Mouse (Mus musculus): ENCODE results near the gene Mdm4. TPM values are rescaled to one million over a fixed set of nuclear protein-coding genes. Genes with fewer than 3 reads are reported as not detected.

The Mdm4 gene
- polyA plus RNA-seq, 1 experiment from 2014 or later, result 12.7 TPM

DNA sequence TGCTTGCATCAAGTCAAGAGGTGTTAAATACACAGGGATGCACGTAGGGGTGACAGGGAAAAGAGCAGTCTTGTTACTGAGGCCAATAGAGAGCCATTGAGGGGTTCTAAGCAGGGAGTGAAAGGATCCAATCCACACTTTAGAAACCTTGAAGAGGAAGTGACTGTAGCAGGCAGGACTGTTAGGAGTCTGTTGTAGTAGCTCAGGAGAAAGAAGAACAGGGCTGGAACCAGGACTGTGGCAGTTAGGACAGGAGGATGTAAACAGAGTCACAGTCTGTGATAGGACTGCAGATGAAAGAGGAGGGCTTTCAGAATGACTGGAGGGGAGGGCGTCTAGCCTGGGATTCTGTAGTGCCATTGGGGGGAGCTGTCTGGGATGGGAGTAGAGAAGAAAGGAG is 29.2 kb upstream of the Mdm4 start:
- Histone ChIP-seq H3K4me1 (ENCODE audit: control insufficient read depth, low read depth, low read length) (peaks cover 3% of the 10 kb centered on the region; the same call in 1 of the 2 replicates), H3K27ac (ENCODE audit: low read length) (no peak overlapping the region), H3K9ac (ENCODE audit: low read depth, low read length) (no peak overlapping the region), H3K4me3 (ENCODE audit: low read depth, low read length) (no peak overlapping the region), H3K9me3 (replicated peaks; ENCODE audit: control insufficient read depth, low read length) (no peaks in the 10 kb centered on the region), H3K4me2 (ENCODE audit: low read depth, low read length) (no peak overlapping the region), H3K36me3 (ENCODE audit: control insufficient read depth, insufficient read depth) (no peaks in the 10 kb centered on the region), H3K27me3 (ENCODE audit: control insufficient read depth, insufficient read depth, low read depth, low read length) (no peaks in the 10 kb centered on the region)
- WGBS (ENCODE audit: insufficient replicate concordance), result 36% methylated on average over 2 of the region's 2 CpGs
- no peak for ATAC-seq (ENCODE audit: low read depth)

GRCm38 (mm10) chr1:133057345-133058034 is 27.1 kb upstream of the Mdm4 start:
- Histone ChIP-seq H3K9ac (ENCODE audit: low read depth, low read length) (no peak overlapping the region), H3K27me3 (ENCODE audit: control insufficient read depth, insufficient read depth, low read depth, low read length) (no peaks in the 10 kb centered on the region), H3K9me3 (replicated peaks; ENCODE audit: control insufficient read depth, low read length) (no peaks in the 10 kb centered on the region), H3K27ac (ENCODE audit: low read length) (no peak overlapping the region), H3K4me3 (ENCODE audit: low read depth, low read length) (no peak overlapping the region), H3K4me2 (ENCODE audit: low read depth, low read length) (no peak overlapping the region), H3K36me3 (ENCODE audit: control insufficient read depth, insufficient read depth) (no peaks in the 10 kb centered on the region), H3K4me1 (ENCODE audit: control insufficient read depth, low read depth, low read length) (peaks cover 3% of the 10 kb centered on the region; the same call in 1 of the 2 replicates)
- 49% methylated on average over 7 of the region's 7 CpGs for WGBS (ENCODE audit: insufficient replicate concordance)
- 0 out of 2 replicates have a peak, but pooled peaks have one; percentile 19 for ATAC-seq (ENCODE audit: low read depth)

GRCm38 (mm10) chr1:133054326-133054725 is 24.0 kb upstream of the Mdm4 start:
- ATAC-seq (ENCODE audit: low read depth), result no peak
- 62% methylated on average over 8 of the region's 8 CpGs for WGBS (ENCODE audit: insufficient replicate concordance)
- Histone ChIP-seq H3K4me1 (ENCODE audit: control insufficient read depth, low read depth, low read length) (peaks cover 3% of the 10 kb centered on the region; the same call in 1 of the 2 replicates), H3K9me3 (replicated peaks; ENCODE audit: control insufficient read depth, low read length) (no peaks in the 10 kb centered on the region), H3K4me3 (ENCODE audit: low read depth, low read length) (no peak overlapping the region), H3K4me2 (ENCODE audit: low read depth, low read length) (no peak overlapping the region), H3K9ac (ENCODE audit: low read depth, low read length) (no peak overlapping the region), H3K27ac (ENCODE audit: low read length) (no peak overlapping the region), H3K36me3 (ENCODE audit: control insufficient read depth, insufficient read depth) (no peaks in the 10 kb centered on the region), H3K27me3 (ENCODE audit: control insufficient read depth, insufficient read depth, low read depth, low read length) (no peaks in the 10 kb centered on the region)

- Histone ChIP-seq H3K27ac (ENCODE audit: low read length) (no peak overlapping the region), H3K36me3 (ENCODE audit: control insufficient read depth, insufficient read depth) (no peaks in the 10 kb centered on the region), H3K4me1 (ENCODE audit: control insufficient read depth, low read depth, low read length) (peaks cover 3% of the 10 kb centered on the region; the same call in 1 of the 2 replicates), H3K9ac (ENCODE audit: low read depth, low read length) (no peak overlapping the region), H3K4me2 (ENCODE audit: low read depth, low read length) (no peak overlapping the region), H3K4me3 (ENCODE audit: low read depth, low read length) (no peak overlapping the region), H3K9me3 (replicated peaks; ENCODE audit: control insufficient read depth, low read length) (no peaks in the 10 kb centered on the region), H3K27me3 (ENCODE audit: control insufficient read depth, insufficient read depth, low read depth, low read length) (no peaks in the 10 kb centered on the region)
- no peak for ATAC-seq (ENCODE audit: low read depth)
- 55% methylated on average over 5 of the region's 5 CpGs for WGBS (ENCODE audit: insufficient replicate concordance)
Measured at GRCm38 (mm10) chr1:133053034-133053433, 22.7 kb upstream of the Mdm4 start.

DNA sequence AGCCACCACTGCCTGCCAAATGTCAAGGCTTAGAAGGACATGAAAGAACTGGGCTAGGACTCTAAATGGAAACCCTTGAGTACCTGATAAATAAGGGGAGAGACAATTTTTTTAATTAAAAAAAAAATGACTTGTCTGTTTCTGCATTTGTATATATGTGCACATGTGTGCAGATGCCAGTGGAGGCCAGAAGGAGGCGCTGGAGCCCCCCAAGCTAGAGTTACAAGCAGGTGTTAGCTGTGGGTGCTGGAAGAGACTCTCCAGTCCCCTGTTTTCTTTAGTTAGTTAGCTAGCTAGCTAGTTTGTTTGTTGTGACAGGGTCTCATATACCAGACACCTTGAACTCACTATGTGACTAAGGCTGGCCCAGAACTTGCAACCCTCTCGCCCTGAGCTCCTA is 21.5 kb upstream of the Mdm4 start:
- Histone ChIP-seq H3K9me3 (replicated peaks; ENCODE audit: control insufficient read depth, low read length) (no peaks in the 10 kb centered on the region), H3K4me2 (ENCODE audit: low read depth, low read length) (no peak overlapping the region), H3K4me1 (ENCODE audit: control insufficient read depth, low read depth, low read length) (no peaks in the 10 kb centered on the region; the same call in 1 of the 2 replicates), H3K9ac (ENCODE audit: low read depth, low read length) (no peak overlapping the region), H3K4me3 (ENCODE audit: low read depth, low read length) (no peak overlapping the region), H3K36me3 (ENCODE audit: control insufficient read depth, insufficient read depth) (no peaks in the 10 kb centered on the region), H3K27ac (ENCODE audit: low read length) (no peak overlapping the region), H3K27me3 (ENCODE audit: control insufficient read depth, insufficient read depth, low read depth, low read length) (peaks cover 9% of the 10 kb centered on the region)
- ATAC-seq (ENCODE audit: low read depth), result no peak
- WGBS (ENCODE audit: insufficient replicate concordance), result 59% methylated on average over 2 of the region's 2 CpGs

DNA sequence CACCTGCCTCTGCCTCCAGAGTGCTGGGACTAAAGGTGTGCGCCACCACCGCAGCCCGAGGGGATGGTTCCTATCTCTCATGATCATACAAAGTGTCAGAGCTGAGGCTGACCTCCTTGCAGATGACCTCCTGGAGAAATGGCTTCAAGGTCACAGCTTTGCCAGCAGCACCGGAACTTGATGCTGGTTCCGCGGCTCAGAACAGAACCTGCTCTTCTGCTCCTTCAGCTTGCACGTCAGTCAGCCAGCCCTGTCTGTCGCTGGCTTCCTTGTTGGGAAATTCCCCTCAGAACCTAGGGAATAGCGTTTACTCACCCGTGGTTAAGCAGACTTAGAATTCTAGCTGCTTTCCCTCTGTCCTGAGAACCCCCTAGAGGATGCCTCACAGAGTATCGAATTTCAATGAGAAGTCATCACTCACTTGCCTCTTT is 19.7 kb upstream of the Mdm4 start:
- WGBS (ENCODE audit: insufficient replicate concordance), result 47% methylated on average over 11 of the region's 11 CpGs
- H3K9ac ChIP-seq (ENCODE audit: low read depth, low read length), result no peak overlapping the region
- ATAC-seq (ENCODE audit: low read depth), result no peak
- no peak overlapping the region for H3K4me2 ChIP-seq (ENCODE audit: low read depth, low read length)
- H3K36me3 ChIP-seq (ENCODE audit: control insufficient read depth, insufficient read depth), result no peaks in the 10 kb centered on the region
- no peaks in the 10 kb centered on the region for H3K9me3 ChIP-seq (replicated peaks; ENCODE audit: control insufficient read depth, low read length)
- peaks cover 27% of the 10 kb centered on the region for H3K27me3 ChIP-seq (ENCODE audit: control insufficient read depth, insufficient read depth, low read depth, low read length)
- H3K27ac ChIP-seq (ENCODE audit: low read length), result no peak overlapping the region
- H3K4me3 ChIP-seq (ENCODE audit: low read depth, low read length), result no peak overlapping the region
- peaks cover 7% of the 10 kb centered on the region for H3K4me1 ChIP-seq (ENCODE audit: control insufficient read depth, low read depth, low read length)

DNA sequence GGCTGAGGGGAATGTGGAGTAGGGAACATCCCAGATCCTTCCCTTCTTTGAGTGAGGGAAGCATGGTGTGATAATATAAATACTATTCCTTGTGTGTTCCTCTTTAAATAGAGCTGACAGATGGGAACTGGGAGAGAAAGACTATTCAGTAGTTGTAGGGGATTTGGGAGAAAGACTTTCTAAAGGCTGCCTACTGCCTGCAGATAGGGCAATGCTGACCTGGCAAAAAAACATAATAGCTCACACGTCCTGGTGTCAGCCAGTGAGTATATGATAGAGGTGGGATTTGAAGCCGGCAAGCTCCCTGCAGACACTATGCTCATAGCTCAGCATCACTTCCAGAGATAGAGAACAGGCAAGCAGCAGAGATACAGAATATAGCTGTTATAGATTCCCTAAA is 18.3 kb upstream of the Mdm4 start:
- no peak overlapping the region for H3K4me3 ChIP-seq (ENCODE audit: low read depth, low read length)
- ATAC-seq (ENCODE audit: low read depth), result no peak
- peaks cover 7% of the 10 kb centered on the region for H3K4me1 ChIP-seq (ENCODE audit: control insufficient read depth, low read depth, low read length)
- WGBS (ENCODE audit: insufficient replicate concordance), result 55% methylated on average over 2 of the region's 2 CpGs
- no peak overlapping the region for H3K9ac ChIP-seq (ENCODE audit: low read depth, low read length)
- peaks cover 33% of the 10 kb centered on the region for H3K27me3 ChIP-seq (ENCODE audit: control insufficient read depth, insufficient read depth, low read depth, low read length)
- H3K27ac ChIP-seq (ENCODE audit: low read length), result no peak overlapping the region
- no peaks in the 10 kb centered on the region for H3K9me3 ChIP-seq (replicated peaks; ENCODE audit: control insufficient read depth, low read length)
- no peaks in the 10 kb centered on the region for H3K36me3 ChIP-seq (ENCODE audit: control insufficient read depth, insufficient read depth)
- no peak overlapping the region for H3K4me2 ChIP-seq (ENCODE audit: low read depth, low read length)

DNA sequence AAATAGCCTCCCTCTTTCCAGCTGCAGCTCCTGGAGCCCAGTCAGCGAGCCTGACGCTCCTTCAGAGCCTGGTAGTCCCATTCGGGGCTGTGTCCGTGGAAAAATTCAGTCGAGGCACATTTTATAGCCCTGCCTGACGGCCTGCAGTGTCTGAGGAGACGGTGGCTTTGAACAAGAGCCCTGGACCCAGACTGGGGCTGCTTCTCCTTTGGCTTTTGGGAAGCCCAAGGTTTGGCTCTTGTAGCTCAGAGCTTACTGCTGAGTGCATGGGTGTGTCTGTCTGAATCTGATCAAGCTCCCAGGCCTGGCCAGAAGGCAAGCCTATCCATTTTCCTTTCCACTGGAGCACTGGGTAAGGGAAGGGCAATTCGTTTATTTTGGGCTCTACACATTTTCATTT is 17.2 kb upstream of the Mdm4 start:
- H3K9ac ChIP-seq (ENCODE audit: low read depth, low read length), result no peak overlapping the region
- ATAC-seq (ENCODE audit: low read depth), result no peak
- peak overlapping the region; percentile 67; the same call in 1 of the 2 replicates for H3K4me3 ChIP-seq (ENCODE audit: low read depth, low read length)

DNA sequence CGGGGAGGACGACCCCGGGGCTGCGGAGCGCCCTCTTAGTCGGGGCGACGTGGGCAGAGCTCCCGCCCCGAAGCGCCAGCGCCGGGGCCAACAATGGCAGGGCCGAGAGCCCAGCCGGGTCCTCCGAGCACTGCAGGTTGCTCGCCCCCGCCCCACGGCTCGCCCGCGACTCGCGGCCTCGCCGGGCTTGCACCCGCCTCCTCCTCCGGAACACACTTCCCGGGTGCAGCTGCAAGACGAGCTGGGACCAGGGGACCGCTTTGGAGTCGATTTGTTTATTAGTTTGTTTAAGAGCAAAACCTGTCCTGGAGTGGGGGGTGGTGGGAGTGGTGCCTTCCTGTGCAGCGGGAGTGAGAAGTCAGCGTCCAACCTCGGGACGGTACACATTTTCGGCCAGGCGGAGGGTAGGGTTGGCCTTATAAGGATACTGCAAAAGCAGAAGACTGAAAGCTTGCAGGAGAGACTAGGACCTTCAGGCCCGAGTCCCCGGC is 16.1 kb upstream of the Mdm4 start:
- Histone ChIP-seq H3K4me3 (ENCODE audit: low read depth, low read length) (peak overlapping the region; percentile 67), H3K4me1 (ENCODE audit: control insufficient read depth, low read depth, low read length) (peaks cover 7% of the 10 kb centered on the region), H3K36me3 (ENCODE audit: control insufficient read depth, insufficient read depth) (no peaks in the 10 kb centered on the region), H3K9ac (ENCODE audit: low read depth, low read length) (peak overlapping the region; percentile 66), H3K27ac (ENCODE audit: low read length) (no peak overlapping the region; the same call in 1 of the 2 replicates), H3K9me3 (replicated peaks; ENCODE audit: control insufficient read depth, low read length) (no peaks in the 10 kb centered on the region), H3K4me2 (ENCODE audit: low read depth, low read length) (peak overlapping the region; percentile 92), H3K27me3 (ENCODE audit: control insufficient read depth, insufficient read depth, low read depth, low read length) (peaks cover 33% of the 10 kb centered on the region)
- WGBS (ENCODE audit: insufficient replicate concordance), result under 1% methylated on average over 40 of the region's 40 CpGs
- ATAC-seq (ENCODE audit: low read depth), result peak; percentile 36

More for the DNA sequence above, 17.2 kb upstream of the Mdm4 start:
- Histone ChIP-seq H3K27me3 (ENCODE audit: control insufficient read depth, insufficient read depth, low read depth, low read length) (peaks cover 33% of the 10 kb centered on the region), H3K4me1 (ENCODE audit: control insufficient read depth, low read depth, low read length) (peaks cover 7% of the 10 kb centered on the region), H3K4me2 (ENCODE audit: low read depth, low read length) (peak overlapping the region; percentile 92; the same call in 1 of the 2 replicates), H3K36me3 (ENCODE audit: control insufficient read depth, insufficient read depth) (no peaks in the 10 kb centered on the region), H3K27ac (ENCODE audit: low read length) (no peak overlapping the region), H3K9me3 (replicated peaks; ENCODE audit: control insufficient read depth, low read length) (no peaks in the 10 kb centered on the region)
- 53% methylated on average over 8 of the region's 8 CpGs for WGBS (ENCODE audit: insufficient replicate concordance)
